Mouse (Mus musculus) cerebellum, adult 9-10 months (tissue): ENCODE data around the gene Pi16.
"Not testable (repeated sequence)": the region's sequence is repeated elsewhere in the genome, so short reads cannot be mapped to it uniquely, and the experiment has no call there.

ENCODE experiments used
- DNase-seq: peaks from one replicate; pipeline ENCODE4 v3.0.0; 2022

The Pi16 gene

DNA sequence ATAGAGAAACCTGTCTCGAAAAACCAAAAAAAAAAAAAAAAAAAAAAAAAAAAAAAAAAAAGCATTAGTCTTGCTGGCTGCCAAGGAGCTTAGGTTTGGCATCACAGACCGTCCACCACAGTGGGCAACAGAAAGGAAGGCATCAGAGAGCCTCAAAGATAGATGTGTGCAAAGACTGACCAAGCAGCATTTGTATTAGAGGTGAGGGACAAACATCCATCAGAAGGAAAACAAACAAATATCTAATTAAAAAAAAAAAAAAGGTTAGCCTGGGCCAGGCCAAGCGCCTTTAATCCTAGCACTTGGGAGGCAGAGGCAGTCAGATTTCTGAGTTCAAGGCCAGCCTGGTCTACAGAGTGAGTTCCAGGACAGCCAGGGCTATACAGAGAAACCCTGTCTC is at the start of gene Pi16:
TSS of gene Pi16 (plus strand) at position 301 of the 400 bp plus-strand sequence.
- DNase-seq = not testable (repeated sequence)

DNA sequence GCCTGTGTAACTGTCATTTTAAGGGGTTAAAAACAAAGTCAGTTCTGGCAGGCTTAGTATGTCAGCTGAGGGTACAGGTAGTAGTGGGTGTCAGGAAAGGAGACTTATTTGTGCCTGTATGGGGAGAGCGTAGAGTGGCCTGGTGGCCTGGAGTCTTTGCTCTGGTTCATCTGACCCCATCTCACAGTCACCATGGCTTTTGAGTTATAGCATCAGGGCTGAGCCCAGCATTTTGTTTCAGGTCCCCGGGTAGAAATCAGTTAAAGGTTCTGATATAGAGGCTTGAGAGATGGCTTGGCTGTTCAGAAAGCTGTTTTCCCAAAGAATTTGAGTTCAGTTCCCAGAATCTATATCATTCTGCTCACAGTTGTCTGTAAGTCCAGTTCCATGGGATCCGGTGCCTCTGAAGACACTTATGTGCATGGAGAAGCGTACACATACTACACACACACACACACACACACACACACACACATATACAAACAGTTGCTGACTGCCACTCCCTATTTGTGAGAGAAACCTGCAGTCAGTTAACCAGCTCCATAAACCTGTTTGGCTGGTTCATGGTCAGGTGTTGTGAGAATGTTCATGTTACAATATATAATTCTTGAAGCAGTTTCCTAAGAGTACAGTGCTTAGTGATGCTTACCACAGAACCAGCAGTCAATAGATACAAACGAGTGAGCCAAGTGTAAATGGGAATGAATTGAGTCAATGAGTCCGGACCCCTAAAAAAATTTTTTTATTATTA is 49.4 kb upstream of the Pi16 start:
- DNase-seq = no peak

GRCm38 (mm10) chr17:29268682-29269348 is 48.7 kb upstream of the Pi16 start, which contains the start of gene BC004004:
BC004004 (plus strand) TSS chr17:29268788.
- DNase-seq = peak; percentile 98

- peak; percentile 50 for DNase-seq
Measured at GRCm38 (mm10) chr17:29269349-29269706, 48.2 kb upstream of the Pi16 start.

DNA sequence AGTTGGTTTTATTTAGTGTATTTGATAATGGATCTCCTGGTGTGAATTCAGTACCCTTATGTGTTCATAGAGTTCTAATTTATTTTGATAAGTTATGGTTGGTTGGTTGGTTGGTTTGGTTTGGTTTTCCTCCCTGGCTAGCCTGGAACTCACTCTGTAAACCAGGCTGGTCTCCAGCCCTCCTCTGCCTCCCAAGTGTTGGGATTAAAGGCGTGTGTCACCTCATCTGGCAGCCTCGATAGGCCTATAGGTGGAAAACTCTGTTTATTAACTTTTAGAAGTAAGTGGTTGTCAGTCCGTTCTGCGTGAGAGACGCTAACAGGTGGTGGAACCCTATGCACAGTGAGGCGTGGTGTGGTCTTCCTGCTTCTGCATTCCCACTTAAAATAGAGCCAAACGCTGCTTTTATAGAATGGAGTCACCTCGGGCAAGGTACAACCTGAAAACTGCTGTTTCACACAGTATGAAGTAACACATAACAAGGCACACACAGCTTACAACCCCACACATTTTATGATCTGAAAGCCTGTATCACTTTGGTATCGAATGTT is 47.3 kb upstream of the Pi16 start:
- DNase-seq = no peak

DNA sequence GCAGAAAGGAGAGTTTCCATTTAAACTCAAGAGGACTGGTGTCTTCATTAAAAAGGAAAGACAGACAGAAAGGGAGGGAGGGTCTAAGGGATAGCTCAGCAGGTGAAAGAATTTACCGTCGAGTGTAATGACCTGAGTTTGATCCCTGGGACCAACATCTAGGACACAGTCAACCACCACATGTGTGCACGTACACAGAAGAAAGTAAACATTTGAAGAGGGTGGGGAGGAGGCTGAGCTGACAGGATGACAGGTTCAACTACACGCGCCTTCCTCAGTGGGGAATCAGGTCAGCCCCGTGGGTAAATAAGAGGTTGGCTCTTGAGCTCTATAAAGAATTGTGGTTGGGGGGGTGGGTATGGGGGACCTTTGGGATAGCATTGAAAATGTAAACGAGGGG is 44.3 kb upstream of the Pi16 start:
- DNase-seq = no peak

GRCm38 (mm10) chr17:29273889-29274288 is 43.6 kb upstream of the Pi16 start:
- no peak for DNase-seq

DNA sequence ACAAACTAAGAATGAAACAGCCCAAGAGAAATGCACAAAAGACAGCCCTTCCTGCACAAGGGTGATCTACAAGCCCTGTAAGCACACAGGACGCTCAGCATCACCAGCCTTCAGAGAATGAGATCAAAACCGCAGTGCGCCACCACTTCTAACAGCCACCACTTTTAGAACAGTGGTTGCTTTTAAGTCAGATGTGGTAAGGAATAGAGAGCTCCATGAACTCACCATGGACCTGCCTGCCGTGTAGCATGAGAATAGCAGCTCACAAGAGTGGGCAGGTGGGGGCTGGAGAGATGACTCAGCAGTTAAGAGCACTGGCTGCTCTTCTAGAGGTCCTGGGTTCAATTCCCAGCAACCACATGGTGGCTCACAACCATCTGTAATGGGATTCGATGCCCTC is 37.1 kb upstream of the Pi16 start:
- DNase-seq = no peak

GRCm38 (mm10) chr17:29281541-29281940 is 35.9 kb upstream of the Pi16 start:
- no peak for DNase-seq

GRCm38 (mm10) chr17:29282216-29282952 is 35.1 kb upstream of the Pi16 start:
- DNase-seq = no peak

DNA sequence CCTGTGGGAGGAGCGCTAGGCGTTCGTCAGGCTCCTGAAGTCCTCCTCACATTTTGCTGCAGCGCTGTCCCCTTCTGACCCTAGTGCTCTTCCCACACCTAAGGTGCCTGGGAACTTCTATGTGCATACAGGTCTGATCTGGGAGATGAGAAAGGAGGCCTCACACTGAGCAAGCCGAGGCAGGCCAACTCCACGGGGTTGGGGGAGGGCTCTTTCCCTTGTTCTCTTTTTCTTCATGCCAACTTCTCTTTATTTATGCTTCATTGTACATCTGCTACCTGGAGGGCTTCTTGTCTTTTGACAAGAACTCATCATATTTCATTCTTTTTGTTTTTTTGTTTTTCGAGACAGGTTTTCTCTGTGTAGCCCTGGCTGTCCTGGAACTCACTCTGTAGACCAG is 25.7 kb upstream of the Pi16 start:
- DNase-seq = no peak

- DNase-seq = no peak
Measured at GRCm38 (mm10) chr17:29292996-29293395, 24.5 kb upstream of the Pi16 start.

DNA sequence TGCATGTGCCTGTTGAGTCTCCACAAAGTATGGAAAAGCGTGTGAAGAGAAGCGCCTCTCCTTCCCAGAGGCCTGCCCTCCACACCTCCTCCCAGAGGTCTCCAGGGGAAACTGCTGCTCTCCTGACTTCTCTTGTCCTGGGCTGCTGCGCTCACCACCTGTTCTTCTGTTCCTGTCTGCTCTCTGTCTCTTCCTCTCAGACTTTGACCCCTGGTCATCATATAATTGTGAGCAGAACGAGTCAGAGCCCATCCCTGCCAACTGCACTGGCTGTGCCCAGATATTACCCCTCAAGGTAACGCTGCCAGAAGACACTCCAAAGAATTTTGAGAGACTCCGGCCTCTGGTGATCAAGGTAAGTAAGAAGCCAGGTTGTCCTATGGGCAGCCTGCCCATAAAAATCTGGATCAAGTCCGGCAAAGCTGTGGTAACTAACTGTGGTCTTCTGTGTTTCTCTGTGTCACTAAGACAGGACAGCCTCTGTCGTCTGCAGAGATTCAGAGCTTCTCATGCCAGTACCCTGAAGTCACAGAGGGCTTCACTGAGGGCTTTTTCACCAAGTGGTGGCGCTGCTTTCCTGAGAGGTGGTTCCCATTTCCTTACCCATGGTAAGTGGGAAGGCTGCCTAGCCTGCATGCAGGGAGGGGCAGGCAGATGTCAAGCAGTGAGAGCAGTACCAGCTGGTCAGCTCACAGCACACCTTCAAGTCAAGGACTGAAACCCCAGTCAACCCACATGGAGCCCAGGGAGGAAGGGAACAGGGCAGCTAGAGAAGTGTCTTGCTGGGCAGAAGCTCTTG is 23.5 kb upstream of the Pi16 start:
- DNase-seq = no peak

DNA sequence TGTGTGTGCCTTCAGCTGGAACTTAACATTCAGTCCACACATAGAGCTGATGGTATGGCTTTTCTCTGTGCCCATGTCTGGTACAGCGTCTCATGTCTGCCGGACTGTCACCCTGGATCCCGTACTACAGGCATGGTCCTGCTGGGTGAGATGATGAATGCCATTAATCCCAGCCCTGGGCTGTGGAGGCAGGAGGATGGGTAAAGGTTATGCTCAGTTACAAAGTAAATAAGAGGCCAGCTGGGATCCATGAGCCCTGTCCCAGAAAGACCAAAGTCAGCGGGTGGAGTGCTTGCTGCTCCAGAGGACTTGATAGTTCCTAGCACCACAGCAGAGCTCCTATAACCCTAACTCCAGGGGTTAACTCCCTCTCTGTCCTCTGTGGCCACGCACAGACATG is 21.6 kb upstream of the Pi16 start:
- DNase-seq = no peak

GRCm38 (mm10) chr17:29297321-29297720 is 20.2 kb upstream of the Pi16 start:
- DNase-seq = no peak

DNA sequence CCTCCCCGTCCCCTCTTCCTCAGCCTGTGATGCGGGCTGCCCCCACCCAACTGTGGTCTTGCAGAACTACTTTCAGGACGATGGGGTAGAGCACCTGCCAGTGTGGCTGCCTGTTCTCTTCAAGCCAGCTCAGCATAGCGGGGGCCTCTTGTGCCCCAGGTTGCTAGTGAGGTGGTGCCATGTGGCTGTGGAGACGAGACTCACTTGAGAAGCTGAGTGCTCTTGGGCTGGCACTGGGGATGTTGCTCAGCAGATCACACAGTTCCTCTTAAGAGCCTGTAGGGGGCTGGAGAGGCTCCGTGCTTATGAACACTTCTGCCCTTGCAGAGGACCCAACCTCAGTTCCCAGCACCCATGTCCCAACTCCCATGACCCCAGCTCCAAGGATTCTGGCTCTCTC is 19.7 kb upstream of the Pi16 start:
- DNase-seq = no peak

DNA sequence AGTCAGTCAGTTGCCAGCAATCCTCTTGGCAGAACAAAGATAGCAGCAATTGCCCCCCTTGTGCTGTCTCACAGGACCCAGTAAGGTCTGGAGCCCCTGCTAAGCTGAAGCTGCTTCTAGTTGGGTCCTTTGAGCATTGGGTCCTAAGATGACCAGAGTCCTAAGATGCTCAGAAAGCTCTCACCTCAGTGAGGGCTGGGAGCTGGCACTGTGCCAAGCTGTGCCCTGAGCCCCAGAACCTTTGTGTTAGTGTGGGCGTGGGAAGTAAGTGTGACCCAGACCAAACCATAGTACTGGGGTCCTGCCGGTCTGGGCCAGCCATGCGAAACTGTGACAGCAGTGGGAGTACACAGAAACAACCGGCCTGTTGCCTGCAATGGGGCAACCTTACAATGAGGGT is 18.2 kb upstream of the Pi16 start:
- DNase-seq = no peak

- no peak for DNase-seq
Measured at GRCm38 (mm10) chr17:29300926-29301325, 16.6 kb upstream of the Pi16 start.

DNA sequence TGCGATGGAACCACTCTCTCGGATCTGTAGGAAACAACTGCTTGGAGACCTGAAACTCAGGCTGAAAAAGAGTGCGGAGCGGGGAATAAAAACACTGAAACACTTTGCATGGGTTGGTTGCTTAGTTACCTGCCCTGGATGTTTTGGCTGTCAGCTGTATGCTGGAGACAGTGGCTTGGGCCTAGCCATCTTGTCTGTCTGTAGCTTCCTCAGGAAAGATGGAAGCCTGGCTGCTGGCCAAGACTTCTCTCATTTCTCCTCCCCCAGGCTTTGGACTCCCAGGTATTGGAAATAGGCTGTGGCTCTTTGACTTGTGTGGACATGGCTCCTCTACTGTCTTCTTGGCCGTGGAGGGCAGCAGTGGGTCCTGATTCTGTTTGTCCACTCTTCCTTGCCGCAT is 16.1 kb upstream of the Pi16 start:
- no peak for DNase-seq

DNA sequence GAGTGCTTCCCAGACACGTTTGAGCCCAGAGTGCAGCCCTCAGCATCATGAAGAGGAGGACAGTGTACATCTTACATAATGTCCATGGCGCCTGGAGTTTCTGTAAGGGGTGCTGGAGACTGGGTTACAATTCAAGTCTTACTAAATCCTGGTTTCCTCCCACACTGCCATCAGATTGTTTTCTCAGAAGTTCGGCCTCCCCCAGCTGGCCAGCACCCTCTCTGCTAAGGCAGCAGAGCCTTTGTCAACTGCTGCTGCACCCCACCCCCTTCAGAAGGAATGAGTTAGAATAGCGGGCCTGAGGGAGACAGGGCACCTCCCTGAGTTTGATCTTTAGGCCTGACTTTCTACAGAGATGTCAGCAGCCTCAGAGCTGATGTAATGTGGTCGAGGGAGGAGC is 15.3 kb upstream of the Pi16 start:
- no peak for DNase-seq

- DNase-seq = no peak
Measured at GRCm38 (mm10) chr17:29303087-29303486, 14.4 kb upstream of the Pi16 start.

DNA sequence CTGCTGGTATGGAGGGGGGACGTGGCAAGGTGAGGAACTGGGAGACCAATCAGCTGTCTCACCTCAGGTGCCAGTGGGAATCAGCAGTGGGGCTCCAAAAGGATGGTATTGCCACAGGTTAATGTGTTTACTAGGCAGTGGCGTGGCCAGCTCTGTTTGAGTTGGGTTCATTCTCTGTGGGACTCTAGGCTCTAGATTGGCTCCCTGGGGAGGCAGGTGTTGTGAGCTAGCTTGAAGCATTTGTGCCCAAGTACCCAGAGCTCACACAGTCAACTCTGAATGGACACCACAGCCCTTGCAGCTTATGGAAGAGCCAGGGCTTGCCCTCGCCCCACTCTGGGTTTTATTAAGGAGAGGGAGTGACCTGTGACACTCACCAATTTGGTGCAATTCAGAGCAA is 13.6 kb upstream of the Pi16 start:
- no peak for DNase-seq
